ENCODE assay signal across 8 mouse cellular contexts in the genomic region with DNA sequence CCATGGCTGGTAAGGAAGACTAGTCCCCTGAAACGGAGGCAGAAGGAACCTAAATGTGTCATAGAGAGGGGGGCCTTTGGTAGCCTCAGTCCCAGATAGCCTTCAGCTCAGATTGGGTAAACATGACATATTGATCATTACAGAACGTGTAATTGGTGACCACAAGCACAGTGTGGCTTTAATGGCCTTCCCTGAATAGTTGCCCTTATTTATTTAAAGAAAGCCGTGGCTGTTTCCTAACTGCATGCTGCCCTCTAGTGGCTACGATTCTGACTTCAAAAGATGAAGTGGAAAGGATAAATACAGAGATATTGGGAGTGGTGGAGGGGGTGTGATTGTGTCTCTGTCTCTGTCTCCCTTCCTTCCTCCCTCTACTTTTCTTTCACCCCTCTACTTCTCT.
A peak's percentile ranks its signal among the peaks of the same experiment; 100 is the strongest.
DNase-seq lines count a peak whose midpoint lies in the region; ATAC-seq and TF ChIP-seq lines count a peak whose summit lies in the region.

No protein-coding gene starts in this region.

- DNase-seq in 416B (ENCODE audit: low read depth) (peak; percentile 58), MEL (ENCODE audit: low read depth, low spot score) (peak; percentile 74)
- DNase-seq in cerebellum, adult 8-10 months: peak; percentile 41
- peak; percentile 64 to 81 for DNase-seq in frontal cortex, postnatal 36 days (ENCODE audit: low spot score in 2 of 2)
- DNase-seq in kidney, adult 9 months: peak; percentile 85
- peak; percentile 82 for DNase-seq in limb, embryonic 11.5 days (ENCODE audit: low spot score)
- DNase-seq in ovary, postnatal 36 days (ENCODE audit: low spot score): peak; percentile 27

- no peak overlapping the region for H3K9ac ChIP-seq in MEL (ENCODE audit: control insufficient read depth, low read depth, low read length, poor library complexity, severe bottlenecking)
- no peak overlapping the region for H3K9ac ChIP-seq in limb, embryonic 11.5 days (ENCODE audit: low read length)

- no peak overlapping the region for H3K4me2 ChIP-seq in limb, embryonic 11.5 days (ENCODE audit: low read depth, severe bottlenecking)

- H3K79me2 ChIP-seq in MEL (ENCODE audit: control insufficient read depth, insufficient read depth, low read length, poor library complexity): no peaks in the 10 kb centered on the region

- no peak overlapping the region for H3K4me3 ChIP-seq in MEL (ENCODE audit: control insufficient read depth in 1 of 2, insufficient read depth in 1 of 2, low read depth in 2 of 2, low read length in 2 of 2)
- H3K4me3 ChIP-seq in limb, embryonic 11.5 days (ENCODE audit: low read depth, low read length): no peak overlapping the region

- TF ChIP-seq POLR2A in MEL (IDR thresholded peaks at IDR 0.05; ENCODE audit: control insufficient read depth in 1 of 2, insufficient read depth in 1 of 2, low read depth in 1 of 2, low read length in 2 of 2, poor library complexity in 1 of 2): no peak

- TF ChIP-seq CTCF in MEL (IDR thresholded peaks at IDR 0.05 in 2 of 3, conservative IDR thresholded peaks at IDR 0.05 in 1 of 3; ENCODE audit: control insufficient read depth in 1 of 3, insufficient read depth in 1 of 3, low read depth in 2 of 3, low read length in 3 of 3, poor library complexity in 1 of 3, severe bottlenecking in 1 of 3): peak; percentile 49 to 87 (median 56)

- no peaks in the 10 kb centered on the region; a peak in 1 of 4 replicates for H3K4me1 ChIP-seq in MEL (ENCODE audit: control insufficient read depth in 1 of 2, insufficient read depth in 2 of 2, low read length in 2 of 2)
- H3K4me1 ChIP-seq in limb, embryonic 11.5 days (ENCODE audit: control insufficient read depth, insufficient read depth, low read length): peaks cover 17% of the 10 kb centered on the region; the same call in 1 of the 2 replicates

- H3K36me3 ChIP-seq in MEL (ENCODE audit: control insufficient read depth in 1 of 2, insufficient read depth in 2 of 2, low read length in 2 of 2): peaks cover 0 to 3% of the 10 kb centered on the region in 2 experiments; a peak in 2 of 4 replicates
- H3K36me3 ChIP-seq in limb, embryonic 11.5 days (ENCODE audit: control insufficient read depth, insufficient read depth, low read length): no peaks in the 10 kb centered on the region

- no peak overlapping the region for H3K27ac ChIP-seq in MEL (ENCODE audit: control insufficient read depth, low read depth, low read length)
- no peak overlapping the region for H3K27ac ChIP-seq in limb, embryonic 11.5 days (replicated peaks; ENCODE audit: low read depth, low read length)

- peak; percentile 98 for TF ChIP-seq RAD21 in MEL (IDR thresholded peaks at IDR 0.05; ENCODE audit: low read depth, low read length)

- no peaks in the 10 kb centered on the region for H3K9me3 ChIP-seq in MEL (replicated peaks; ENCODE audit: insufficient read depth, low read length)
- H3K9me3 ChIP-seq in limb, embryonic 11.5 days (ENCODE audit: control insufficient read depth, low read length): no peaks in the 10 kb centered on the region

- no peaks in the 10 kb centered on the region for H3K27me3 ChIP-seq in MEL (ENCODE audit: control insufficient read depth in 1 of 2, insufficient read depth in 2 of 2, low read length in 2 of 2)
- H3K27me3 ChIP-seq in limb, embryonic 11.5 days (ENCODE audit: control insufficient read depth, insufficient read depth, low read length): no peaks in the 10 kb centered on the region

- no peak for ATAC-seq in limb, embryonic 11.5 days (ENCODE audit: insufficient number of reproducible peaks, low FRiP score, low TSS enrichment, low read depth)
- ATAC-seq in activated CD4-positive, CD25-positive, alpha-beta regulatory T cell, adult 4 months: no peak

- whole genome bisulfite sequencing in limb, embryonic 11.5 days: 5% methylated on average over 4 of the region's 4 CpGs

- no peak for TF ChIP-seq EP300 in MEL (IDR thresholded peaks at IDR 0.05; ENCODE audit: low read depth in 1 of 2, low read length in 2 of 2)

TF ChIP-seq in MEL, 35 proteins besides CTCF, POLR2A, EP300 and RAD21:
- TF ChIP-seq SMC3 (IDR thresholded peaks at IDR 0.05; ENCODE audit: low read depth, low read length): peak; percentile 92
- peak; percentile 89 for TF ChIP-seq ZC3H11A (IDR thresholded peaks at IDR 0.05; ENCODE audit: low read depth, low read length)
- no peak for TF ChIP-seq ELF1 (IDR thresholded peaks at IDR 0.05; ENCODE audit: low read depth, low read length)
- TF ChIP-seq SIN3A (IDR thresholded peaks at IDR 0.05; ENCODE audit: low read length): peak; percentile 22; the same call in 1 of the 2 replicates
- TF ChIP-seq TAL1 (IDR thresholded peaks at IDR 0.05; ENCODE audit: low read length): no peak
- TF ChIP-seq MYC (IDR thresholded peaks at IDR 0.05; ENCODE audit: low read depth, low read length): no peak

Comparison
In these comparisons a context has a peak if more than half of its experiments do, and no peak if none do; other contexts are left out.
1. DNase-seq: peak in every context shown above with its lines; median percentile 85 in kidney, adult 9 months; 82 in limb, embryonic 11.5 days; 74 in MEL; 72 in frontal cortex, postnatal 36 days; 58 in 416B; 41 in cerebellum, adult 8-10 months; 27 in ovary, postnatal 36 days.